Mouse (Mus musculus): ENCODE measurements around the gene Cacna1c. TPM values are rescaled to one million over a fixed set of nuclear protein-coding genes. Genes with fewer than 3 reads are reported as not detected.

Cacna1c gene
- polyA plus RNA-seq, 1 experiment from 2014 or later = 0.64 TPM

DNA sequence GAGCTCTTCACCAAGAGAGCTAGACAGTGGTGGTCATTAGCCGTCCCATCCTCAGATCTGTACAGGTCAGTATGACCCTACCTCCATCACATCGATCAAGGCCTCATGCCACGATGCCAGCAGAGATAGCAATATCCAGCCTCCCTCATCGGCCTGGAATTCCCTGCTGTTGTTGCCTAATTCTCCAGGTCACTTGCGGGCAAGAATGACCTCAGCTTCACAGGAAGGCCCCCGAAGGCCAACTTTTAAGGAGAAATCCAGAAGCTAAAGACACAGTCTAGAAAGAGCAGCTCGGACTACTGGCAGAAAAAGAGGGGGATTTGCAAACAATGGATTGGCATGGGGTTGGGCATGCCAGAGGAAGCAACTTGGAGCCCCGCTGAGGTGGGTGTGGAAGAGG lies 256.6 kb downstream of the Cacna1c start:
- ATAC-seq = no peak
- H3K27me3 ChIP-seq (replicated peaks) = peaks cover 4% of the 10 kb centered on the region; the same call in 1 of the 2 replicates
- H3K4me2 ChIP-seq = no peak overlapping the region
- H3K36me3 ChIP-seq = no peaks in the 10 kb centered on the region
- no peaks in the 10 kb centered on the region for H3K4me1 ChIP-seq
- H3K9me3 ChIP-seq (replicated peaks) = no peaks in the 10 kb centered on the region
- no peak overlapping the region for H3K9ac ChIP-seq
- H3K4me3 ChIP-seq = no peak overlapping the region
- no peak overlapping the region for H3K27ac ChIP-seq
- WGBS (ENCODE audit: insufficient replicate concordance) = 70% methylated on average over 8 of the region's 8 CpGs

DNA sequence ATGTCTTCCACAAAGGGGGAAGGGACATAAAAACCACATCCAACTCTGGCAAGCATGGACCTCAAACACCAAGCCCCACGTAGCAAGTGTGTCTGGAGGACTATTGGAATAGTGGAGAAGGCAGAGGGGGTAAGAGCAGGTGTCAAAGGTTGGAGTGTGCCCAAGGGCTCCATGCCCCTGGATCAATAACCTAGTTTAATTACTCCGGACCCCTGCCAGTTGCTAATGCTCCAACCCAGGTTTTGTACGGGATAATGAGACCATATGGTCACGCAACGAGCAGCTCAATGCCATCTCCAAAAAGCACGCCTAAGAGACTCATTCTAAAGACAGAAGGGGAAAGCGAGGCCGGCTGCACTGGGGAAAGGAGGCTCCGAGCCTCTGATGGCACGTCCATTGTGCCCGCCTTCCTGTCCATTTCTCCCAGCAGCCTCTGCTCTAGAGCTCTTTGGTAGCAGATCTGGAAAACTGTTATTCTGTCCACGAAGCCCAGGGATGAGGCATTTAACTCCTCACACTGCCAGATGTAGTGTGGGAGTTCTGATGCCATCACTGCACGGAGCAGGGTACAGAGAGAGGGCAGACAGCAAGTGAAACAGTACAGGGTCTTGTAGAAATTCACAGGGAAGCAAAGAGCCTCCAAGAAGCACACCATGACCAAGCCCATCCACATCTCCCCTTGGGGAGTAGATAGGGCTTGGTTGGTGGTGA lies 257.7 kb downstream of the Cacna1c start:
- no peaks in the 10 kb centered on the region for H3K36me3 ChIP-seq
- H3K9ac ChIP-seq = no peak overlapping the region
- no peak for ATAC-seq
- WGBS (ENCODE audit: insufficient replicate concordance) = 71% methylated on average over 13 of the region's 13 CpGs
- H3K27ac ChIP-seq = no peak overlapping the region
- H3K9me3 ChIP-seq (replicated peaks) = no peaks in the 10 kb centered on the region
- H3K4me2 ChIP-seq = no peak overlapping the region
- H3K27me3 ChIP-seq (replicated peaks) = peaks cover 4% of the 10 kb centered on the region; the same call in 1 of the 2 replicates
- no peak overlapping the region for H3K4me3 ChIP-seq
- no peaks in the 10 kb centered on the region for H3K4me1 ChIP-seq

DNA sequence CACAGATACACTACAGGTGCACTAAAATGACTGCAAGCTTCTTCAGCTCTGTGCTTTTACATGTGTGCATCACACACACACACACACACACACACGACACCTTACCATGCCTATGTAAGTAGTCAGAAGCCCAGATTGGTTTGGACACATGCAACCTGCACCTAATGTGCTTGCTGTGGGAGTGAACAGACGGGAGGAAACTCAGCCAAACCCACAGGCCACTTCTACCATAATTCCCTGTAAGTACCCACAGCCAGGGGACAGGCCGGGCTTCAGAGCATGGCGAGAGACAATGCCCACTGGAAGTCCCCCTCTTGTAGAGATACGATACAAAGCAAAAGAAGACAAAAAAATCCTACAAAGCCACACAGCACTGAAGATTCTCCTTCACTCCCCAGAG lies 258.7 kb downstream of the Cacna1c start:
- Histone ChIP-seq H3K4me1 (no peaks in the 10 kb centered on the region), H3K9ac (no peak overlapping the region), H3K4me2 (no peak overlapping the region), H3K36me3 (no peaks in the 10 kb centered on the region), H3K27me3 (replicated peaks) (peaks cover 4% of the 10 kb centered on the region; the same call in 1 of the 2 replicates), H3K9me3 (replicated peaks) (no peaks in the 10 kb centered on the region), H3K4me3 (no peak overlapping the region), H3K27ac (no peak overlapping the region)
- 66% methylated on average over 5 of the region's 5 CpGs for WGBS (ENCODE audit: insufficient replicate concordance)
- no peak for ATAC-seq

DNA sequence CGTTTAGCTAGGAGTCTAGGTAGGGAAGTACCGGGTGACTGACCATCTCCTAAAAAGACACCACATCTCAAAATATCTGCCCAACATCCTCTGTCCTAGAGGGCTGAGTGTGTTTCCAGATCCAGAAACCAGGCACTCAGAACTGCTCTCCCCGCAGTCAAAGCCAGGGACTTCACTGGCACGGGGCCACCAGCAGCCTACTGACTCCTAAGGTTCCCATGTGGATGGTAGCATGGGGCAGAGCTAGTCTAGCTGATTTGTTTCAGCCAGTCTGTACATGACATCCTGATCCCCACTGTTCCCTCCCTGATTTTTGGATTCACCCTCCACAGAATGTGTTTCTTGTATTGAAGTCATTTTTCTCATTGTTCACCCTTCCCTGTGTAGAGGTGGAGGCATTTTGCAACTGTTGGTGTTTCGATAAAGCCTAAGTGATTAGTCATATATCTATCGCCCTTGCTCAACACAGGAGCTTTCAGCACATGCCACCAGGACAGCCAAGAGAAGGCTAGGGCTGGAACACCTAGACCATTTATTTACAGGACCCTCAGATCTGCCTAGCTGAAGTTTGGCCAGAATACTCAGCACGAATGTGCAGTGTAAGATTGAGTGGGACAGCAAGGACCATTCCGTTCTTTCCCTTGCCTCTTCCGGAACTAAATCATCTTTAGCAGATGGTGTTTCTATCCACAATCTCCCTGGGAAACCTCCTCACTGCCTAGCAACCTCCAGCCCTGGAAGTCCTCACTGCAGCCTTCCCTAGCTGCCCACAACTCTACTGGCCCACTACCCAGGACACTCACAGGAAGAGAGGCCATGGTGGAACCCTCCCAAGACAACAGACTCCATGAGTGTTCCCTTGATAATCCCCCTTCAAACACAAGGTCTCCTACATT lies 260.4 kb downstream of the Cacna1c start:
- no peak for ATAC-seq
- no peak overlapping the region for H3K9ac ChIP-seq
- H3K4me1 ChIP-seq = no peaks in the 10 kb centered on the region
- H3K27ac ChIP-seq = no peak overlapping the region
- H3K9me3 ChIP-seq (replicated peaks) = no peaks in the 10 kb centered on the region
- no peaks in the 10 kb centered on the region for H3K36me3 ChIP-seq
- peaks cover 4% of the 10 kb centered on the region; the same call in 1 of the 2 replicates for H3K27me3 ChIP-seq (replicated peaks)
- no peak overlapping the region for H3K4me3 ChIP-seq
- 71% methylated on average over 9 of the region's 9 CpGs for WGBS (ENCODE audit: insufficient replicate concordance)
- no peak overlapping the region for H3K4me2 ChIP-seq

DNA sequence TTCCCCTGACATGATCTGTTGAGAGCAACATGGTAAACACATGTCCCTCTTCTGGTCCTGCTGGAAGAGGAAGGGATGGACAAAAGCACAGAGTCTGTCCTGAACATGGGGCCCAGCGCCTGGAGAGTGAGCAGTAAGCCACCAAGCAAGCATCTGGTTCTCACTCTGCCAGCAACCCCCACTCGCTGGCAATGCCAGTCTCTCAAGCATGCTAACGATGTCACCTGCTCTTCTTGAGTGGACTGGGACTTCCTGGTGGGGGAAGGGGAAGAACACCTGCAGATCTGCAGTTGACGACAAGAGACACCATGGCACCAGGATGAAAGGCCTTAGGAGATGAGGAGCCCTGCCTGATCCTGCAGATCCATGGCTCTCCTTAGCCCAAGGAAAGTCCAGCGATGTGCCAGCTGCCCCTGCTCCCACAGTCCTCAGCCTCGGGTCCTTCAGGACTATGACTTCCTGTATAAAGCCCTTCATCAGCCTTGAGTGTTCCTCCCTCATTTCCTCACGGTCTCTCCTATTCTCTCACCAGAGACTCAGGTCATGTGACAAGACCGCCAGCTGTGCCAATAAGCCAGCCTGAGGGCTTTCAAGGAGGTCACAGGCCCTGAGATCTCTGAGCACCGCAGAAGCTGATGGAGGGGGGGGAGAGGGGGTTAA lies 261.8 kb downstream of the Cacna1c start:
- no peak for ATAC-seq
- 56% methylated on average over 9 of the region's 9 CpGs for whole genome bisulfite sequencing (ENCODE audit: insufficient replicate concordance)

DNA sequence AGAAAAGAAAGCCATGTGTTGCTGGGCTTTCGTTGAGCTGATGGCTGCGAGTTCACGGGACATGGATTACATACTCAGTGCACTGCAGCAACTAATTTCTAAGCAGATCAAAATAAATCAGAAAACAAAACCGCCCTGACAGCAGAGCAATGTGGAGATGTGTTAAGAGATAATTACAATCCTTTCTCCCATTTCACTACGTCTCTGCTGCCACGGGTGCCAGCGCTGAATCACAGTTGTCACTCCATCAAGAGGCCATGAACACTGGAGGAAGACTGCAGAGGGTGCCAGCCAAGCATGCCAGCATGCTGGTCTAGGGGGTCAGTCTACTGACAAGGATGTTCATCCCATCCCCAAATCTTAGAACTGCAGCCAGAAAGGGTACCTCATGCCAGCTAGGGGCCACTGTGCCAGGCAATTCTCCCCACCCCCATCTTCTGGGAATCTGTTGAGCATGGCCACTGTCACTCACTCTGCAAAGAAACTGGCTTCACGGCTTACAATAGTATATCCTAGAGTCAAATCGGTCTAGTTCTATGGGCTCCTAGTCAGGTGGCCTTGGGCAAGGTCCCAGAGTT lies 263.1 kb downstream of the Cacna1c start:
- no peak for ATAC-seq
- Histone ChIP-seq H3K27me3 (replicated peaks) (peaks cover 6% of the 10 kb centered on the region; the same call in 1 of the 2 replicates), H3K4me3 (no peak overlapping the region), H3K36me3 (no peaks in the 10 kb centered on the region), H3K9me3 (replicated peaks) (no peaks in the 10 kb centered on the region), H3K9ac (no peak overlapping the region), H3K4me1 (no peaks in the 10 kb centered on the region), H3K27ac (no peak overlapping the region), H3K4me2 (no peak overlapping the region)
- WGBS (ENCODE audit: insufficient replicate concordance) = 72% methylated on average over 9 of the region's 9 CpGs

More for the DNA sequence above, 261.8 kb downstream of the Cacna1c start:
- H3K9ac ChIP-seq = no peak overlapping the region
- no peaks in the 10 kb centered on the region for H3K4me1 ChIP-seq
- H3K27me3 ChIP-seq (replicated peaks) = peaks cover 4% of the 10 kb centered on the region; the same call in 1 of the 2 replicates
- no peaks in the 10 kb centered on the region for H3K36me3 ChIP-seq
- H3K9me3 ChIP-seq (replicated peaks) = no peaks in the 10 kb centered on the region
- H3K27ac ChIP-seq = no peak overlapping the region
- H3K4me2 ChIP-seq = no peak overlapping the region
- no peak overlapping the region for H3K4me3 ChIP-seq

DNA sequence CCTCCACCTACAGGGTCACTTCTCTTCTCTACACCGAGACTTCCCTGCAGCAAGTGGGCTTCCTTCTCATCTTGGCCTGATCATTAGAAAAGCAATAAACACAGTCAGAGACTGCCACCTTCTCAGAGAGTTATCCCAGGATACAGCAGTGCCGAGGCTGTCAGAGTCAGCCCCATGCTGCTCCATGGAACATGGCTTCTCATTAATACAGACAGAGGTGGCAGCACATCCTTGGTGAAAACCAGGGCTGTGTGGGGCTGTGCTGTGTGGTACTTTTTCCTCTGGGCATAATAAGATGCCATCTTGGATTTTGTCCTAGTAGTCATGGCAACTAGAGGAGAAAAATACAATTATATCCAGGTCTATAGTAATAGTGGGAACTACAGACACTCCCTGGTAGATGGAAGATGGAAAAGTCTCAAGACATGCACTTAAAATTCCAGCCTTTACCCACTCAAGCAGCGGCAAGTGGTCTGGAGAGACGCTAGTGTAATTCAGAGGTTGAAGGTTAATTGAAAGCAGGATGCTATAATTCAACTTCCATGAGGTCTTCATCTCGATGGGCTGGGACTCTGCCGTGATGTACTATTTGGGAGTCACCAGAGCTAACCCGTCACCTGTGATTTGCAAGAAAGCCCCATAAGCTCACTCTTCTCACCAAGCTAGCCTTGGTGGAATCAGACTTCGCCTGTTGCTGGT lies 264.1 kb downstream of the Cacna1c start:
- ATAC-seq = no peak
- H3K4me3 ChIP-seq = no peak overlapping the region
- no peak overlapping the region for H3K9ac ChIP-seq
- no peaks in the 10 kb centered on the region for H3K9me3 ChIP-seq (replicated peaks)
- no peak overlapping the region for H3K27ac ChIP-seq
- H3K4me2 ChIP-seq = no peak overlapping the region
- 0 out of 2 replicates have a peak, but pooled peaks cover 10% of the 10 kb centered on the region for H3K27me3 ChIP-seq (replicated peaks)
- 66% methylated on average over 8 of the region's 8 CpGs for WGBS (ENCODE audit: insufficient replicate concordance)
- H3K36me3 ChIP-seq = no peaks in the 10 kb centered on the region
- H3K4me1 ChIP-seq = no peaks in the 10 kb centered on the region

DNA sequence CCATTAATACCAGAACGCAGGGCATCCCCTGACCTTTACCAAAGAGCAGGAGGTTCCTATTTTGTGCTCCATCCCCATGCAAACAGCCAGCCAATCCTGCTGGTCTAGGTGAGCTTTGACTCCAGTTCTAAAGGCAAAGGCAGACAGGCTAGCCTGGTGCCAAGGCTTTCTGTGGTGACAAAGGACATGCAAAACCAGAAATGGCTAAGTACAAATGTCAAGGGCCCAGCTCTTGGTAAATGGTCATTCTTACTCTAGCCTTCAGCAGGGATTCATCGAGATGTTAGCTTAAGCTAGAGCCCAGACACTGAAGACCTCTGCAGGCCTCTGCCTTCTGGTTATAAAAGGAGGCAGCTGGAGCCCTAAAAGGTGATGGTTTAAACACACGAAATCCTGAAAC lies 269.5 kb downstream of the Cacna1c start:
- no peak for ATAC-seq
- 67% methylated on average over 3 of the region's 3 CpGs for WGBS (ENCODE audit: insufficient replicate concordance)
- Histone ChIP-seq H3K4me1 (peaks cover 6% of the 10 kb centered on the region), H3K9me3 (replicated peaks) (no peaks in the 10 kb centered on the region), H3K9ac (no peak overlapping the region), H3K4me2 (no peak overlapping the region), H3K27me3 (replicated peaks) (peaks cover 27% of the 10 kb centered on the region; the same call in 1 of the 2 replicates), H3K4me3 (no peak overlapping the region), H3K27ac (no peak overlapping the region), H3K36me3 (no peaks in the 10 kb centered on the region)

DNA sequence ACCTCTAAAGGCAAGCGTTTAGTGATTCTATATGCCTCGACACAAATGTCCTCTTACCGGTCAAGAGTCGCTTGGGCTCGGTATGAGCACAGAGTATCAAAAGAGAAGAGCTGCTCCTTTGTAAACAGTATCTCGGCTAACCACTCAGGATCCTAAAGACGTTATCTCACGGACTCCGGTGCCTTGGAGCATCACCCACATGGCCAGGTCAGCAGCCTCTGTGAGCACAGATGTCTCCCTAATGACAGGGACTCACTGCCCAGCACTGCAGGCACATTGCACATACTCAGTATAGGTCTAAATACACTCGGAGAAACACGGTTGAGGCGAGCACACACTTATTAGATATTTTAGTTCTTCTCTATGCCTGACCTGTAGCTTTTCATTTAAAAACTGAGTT lies 271.8 kb downstream of the Cacna1c start:
- H3K4me3 ChIP-seq = no peak overlapping the region
- H3K4me1 ChIP-seq = peaks cover 6% of the 10 kb centered on the region
- ATAC-seq = no peak
- H3K27ac ChIP-seq = no peak overlapping the region
- WGBS (ENCODE audit: insufficient replicate concordance) = 74% methylated on average over 12 of the region's 12 CpGs
- H3K9ac ChIP-seq = no peak overlapping the region
- no peak overlapping the region for H3K4me2 ChIP-seq
- peaks cover 36% of the 10 kb centered on the region; the same call in 1 of the 2 replicates for H3K27me3 ChIP-seq (replicated peaks)
- H3K9me3 ChIP-seq (replicated peaks) = no peaks in the 10 kb centered on the region
- no peaks in the 10 kb centered on the region for H3K36me3 ChIP-seq

DNA sequence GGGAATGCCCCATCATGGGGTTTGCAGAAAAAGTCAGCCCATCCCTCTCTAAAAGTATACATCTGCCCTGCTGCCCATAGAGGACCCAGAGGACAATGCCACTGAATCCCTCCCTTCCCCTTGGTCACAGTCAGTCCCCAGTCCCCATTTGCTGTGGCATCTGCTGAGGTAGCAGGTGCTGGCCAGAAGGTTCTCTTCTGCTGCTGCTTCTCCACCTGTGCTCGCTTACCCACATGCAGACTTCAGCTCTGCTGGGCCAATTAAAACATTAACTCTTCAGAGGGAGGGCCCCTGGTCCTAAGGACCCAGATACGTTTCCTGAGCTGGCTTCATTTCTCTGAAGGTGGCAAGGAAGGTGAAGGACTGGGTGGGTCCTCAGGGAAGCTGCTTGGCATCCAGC lies 272.3 kb downstream of the Cacna1c start:
- Histone ChIP-seq H3K9me3 (replicated peaks) (no peaks in the 10 kb centered on the region), H3K9ac (no peak overlapping the region), H3K4me3 (no peak overlapping the region), H3K27me3 (replicated peaks) (peaks cover 33% of the 10 kb centered on the region; the same call in 1 of the 2 replicates), H3K4me1 (peaks cover 6% of the 10 kb centered on the region), H3K4me2 (no peak overlapping the region), H3K36me3 (no peaks in the 10 kb centered on the region), H3K27ac (no peak overlapping the region)
- no peak for ATAC-seq
- WGBS (ENCODE audit: insufficient replicate concordance) = 52% methylated on average over 2 of the region's 2 CpGs

DNA sequence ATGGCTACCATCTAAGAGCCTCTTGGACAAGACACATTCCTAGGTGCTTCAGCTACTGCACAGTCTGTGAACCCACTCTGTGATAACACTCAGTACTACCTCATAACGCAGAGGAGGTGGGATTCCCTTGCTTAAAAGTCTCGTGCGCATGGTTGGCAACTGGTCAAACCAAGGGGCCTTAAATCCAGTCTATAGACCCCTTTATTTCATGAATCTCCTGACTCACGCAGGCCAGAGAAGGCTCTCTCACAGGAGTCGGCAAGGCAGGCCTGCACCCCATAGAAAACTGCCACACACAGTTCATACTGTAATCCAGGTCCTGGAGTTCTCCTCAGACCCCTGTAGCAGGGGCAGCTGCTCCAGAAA lies 273.0 kb downstream of the Cacna1c start:
- Histone ChIP-seq H3K9ac (no peak overlapping the region), H3K4me1 (peaks cover 6% of the 10 kb centered on the region), H3K9me3 (replicated peaks) (no peaks in the 10 kb centered on the region), H3K36me3 (no peaks in the 10 kb centered on the region), H3K4me2 (no peak overlapping the region), H3K27me3 (replicated peaks) (peaks cover 31% of the 10 kb centered on the region; the same call in 1 of the 2 replicates), H3K27ac (no peak overlapping the region), H3K4me3 (no peak overlapping the region)
- ATAC-seq = no peak
- 74% methylated on average over 5 of the region's 5 CpGs for WGBS (ENCODE audit: insufficient replicate concordance)

All from liver, embryonic 12.5 days (tissue).